Mouse (Mus musculus) CD4-positive helper T cell, adult 2 months (primary cell): ENCODE data around the gene Cipc.

Experiments used
- DNase-seq: peaks from one replicate; pipeline ENCODE4 v3.0.0-alpha.2; 2012; ENCODE audit warnings: low read depth, missing footprints, low spot score

The Cipc gene

DNA sequence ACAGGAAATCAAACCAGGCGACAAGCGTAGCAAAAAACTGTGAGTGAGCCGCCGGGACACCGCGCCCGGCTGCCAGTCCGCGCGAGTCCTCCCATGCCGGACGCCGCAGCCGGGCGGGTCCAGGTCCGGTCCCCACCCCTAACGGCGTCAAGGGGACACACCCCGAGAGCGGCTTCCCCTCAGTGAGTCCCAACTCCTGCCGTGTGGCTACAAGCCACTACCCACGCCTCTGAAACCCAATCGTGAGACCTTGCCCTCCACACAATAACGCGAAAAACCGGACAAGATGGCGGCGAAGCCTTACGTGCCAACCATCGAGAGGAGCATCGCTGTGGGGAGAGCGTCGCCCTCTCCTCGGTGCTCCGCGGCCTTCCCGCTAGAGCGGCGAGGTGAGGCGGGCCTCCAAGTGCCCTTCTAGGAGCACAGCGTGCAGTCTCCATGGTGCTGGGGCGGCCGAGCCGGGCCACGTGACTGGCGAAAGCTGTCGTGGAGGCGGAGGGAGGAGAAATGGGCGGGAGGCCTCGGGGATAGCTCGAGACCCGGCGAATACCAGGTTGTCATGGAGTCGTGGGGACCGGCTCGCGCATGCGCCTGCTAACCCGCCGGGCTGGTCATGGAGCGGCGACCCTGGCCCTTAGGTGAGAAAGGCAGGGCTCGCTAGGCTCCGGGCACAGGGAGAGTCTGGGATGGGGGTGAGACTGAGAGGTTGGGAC lies at the start of gene Cipc:
Gene Cipc (plus strand): TSS at position 182 of the 713 bp plus-strand sequence.
- peak; percentile 99 for DNase-seq

DNA sequence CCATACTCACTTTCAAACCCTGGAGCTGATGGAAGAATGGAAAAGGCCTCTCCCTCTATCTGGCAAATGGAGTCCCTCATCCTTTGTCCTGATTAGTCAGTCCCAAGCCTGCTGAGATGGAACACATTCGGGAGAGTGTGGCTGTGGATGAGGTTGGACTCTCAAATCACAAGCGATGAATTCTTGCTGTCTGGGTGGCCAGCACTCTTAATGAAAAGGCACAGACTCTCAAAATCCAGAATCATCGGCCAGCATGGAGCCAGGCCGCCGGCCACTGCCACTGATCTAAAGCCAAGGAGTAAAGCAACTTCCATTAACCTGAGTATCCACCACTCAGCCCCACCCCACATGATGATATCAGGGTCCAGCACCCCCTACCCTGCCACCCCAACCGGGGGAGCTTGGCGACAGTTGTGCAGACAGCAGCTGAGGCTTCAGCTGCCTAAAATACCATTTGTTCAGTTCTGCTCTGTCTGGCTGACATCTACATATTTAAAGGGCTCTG lies 49.0 kb upstream of the Cipc start:
- no peak for DNase-seq

DNA sequence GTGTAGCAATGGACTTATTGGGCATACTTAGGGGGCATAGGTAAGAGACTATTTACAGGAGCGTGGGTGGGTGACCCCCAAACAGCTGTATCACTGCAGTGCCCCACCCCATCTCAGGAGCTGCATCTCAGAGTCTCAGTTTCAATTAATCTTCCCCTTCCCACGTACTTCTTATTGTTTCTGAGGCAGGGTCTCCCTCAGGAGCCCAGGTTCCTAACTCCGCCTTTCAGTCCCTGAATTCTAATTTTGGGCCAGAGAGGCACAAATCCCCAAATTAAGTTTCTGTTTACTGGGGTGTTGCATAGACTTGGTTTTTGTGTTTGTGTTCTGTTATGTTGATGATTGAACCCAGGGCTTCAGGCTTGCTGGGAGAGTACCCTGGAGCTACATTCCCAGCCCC lies 48.4 kb upstream of the Cipc start:
- no peak for DNase-seq

DNA sequence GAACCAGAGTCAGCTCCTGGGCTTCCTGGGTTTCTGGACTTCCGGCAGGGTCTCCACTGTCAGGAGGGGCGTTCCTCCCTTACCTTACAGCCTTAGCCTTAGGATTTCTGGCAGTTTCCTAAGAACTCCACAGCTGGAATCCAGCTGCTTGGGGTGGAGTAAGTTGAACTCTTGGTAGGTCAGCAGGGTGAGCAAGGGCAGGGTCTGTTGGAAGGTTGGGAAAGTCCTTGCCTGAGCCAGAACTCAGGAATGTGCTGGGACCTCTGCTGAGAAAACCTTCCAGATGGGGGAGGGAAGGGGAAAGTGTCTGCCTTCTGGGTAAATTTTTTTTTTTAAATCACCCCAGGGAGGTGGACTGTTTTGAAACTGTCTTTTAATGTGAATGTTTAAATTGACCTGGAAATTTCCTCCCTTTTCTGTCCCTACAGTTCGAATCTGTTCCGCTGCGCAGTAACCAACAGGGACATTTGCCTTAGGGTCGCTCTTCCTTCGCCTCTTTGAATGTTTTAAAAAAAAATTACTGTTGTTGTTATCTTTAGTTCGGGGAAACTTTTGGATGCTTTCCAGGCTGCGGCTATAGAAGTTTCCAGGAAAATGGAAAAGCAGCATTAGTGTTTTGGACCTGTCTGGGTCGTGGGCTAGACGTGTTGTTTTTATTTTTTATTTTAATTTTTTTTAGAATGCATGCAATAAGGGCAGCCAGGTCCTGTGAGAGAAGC lies 47.2 kb upstream of the Cipc start:
- DNase-seq, result no peak

DNA sequence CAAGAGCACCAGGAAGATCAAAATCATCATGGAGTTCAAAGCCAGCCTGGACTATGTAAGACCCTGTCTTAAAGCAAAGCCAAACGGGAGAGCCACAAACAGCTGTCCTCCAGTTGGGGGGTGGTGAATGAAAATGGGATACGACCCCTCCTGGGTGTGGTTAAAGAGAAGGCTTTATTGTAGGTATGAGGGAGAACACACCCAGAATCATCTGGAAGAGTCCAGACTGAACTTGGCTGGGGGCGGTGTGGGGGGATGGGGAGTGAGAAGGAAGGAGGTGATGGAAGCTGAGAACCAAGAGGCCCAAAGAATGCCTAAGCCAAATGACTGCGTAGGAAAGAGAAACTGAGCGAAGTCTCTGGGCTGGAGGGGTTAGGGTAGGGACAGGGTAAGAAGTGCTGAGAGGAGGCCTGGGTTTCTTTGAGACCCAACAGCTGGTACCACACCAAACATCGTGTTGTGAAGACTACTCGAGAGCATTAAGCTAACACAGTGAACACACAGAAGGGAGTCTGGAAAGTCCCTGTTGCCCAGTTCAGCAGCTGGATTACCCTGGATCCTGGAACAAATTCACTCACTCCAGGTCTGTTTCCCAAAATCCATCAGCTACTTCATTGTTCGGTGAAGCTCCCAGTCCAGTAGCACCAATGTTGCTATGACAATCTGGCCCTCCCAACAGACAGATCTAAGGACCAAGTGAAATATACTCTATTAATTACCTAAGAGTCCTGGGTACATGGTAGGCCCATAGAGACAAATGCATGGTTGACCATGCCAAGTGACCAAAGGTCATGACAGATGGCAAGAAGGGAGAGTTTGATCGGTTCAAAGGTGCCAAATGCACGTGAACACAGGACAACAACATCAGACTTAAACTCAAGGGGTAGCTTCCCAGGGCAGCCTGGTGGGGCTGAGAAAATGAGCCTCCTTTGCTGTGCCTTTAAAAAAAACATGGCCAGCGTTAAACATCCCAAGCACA lies 42.7 kb upstream of the Cipc start:
- no peak for DNase-seq

DNA sequence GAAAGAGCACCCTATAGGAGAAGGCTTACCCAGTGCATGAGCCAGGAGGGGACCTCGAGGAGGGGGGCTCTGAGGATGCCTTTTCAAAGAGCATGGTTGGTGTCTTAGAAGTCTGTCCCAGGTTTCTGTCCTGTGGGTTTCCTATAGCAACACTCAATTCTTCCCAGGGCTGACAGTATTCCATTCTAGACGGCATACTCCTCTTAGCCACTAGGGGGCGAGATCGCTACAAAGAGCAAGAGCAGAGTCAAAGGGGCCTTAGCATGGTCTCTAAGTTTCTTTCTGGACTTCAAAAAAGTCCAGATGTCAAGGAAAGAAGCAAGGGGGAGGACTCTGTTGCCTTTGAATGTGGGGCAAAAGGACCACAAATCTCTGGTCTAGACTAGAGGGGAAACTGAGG lies 41.6 kb upstream of the Cipc start:
- peak; percentile 59 for DNase-seq

DNA sequence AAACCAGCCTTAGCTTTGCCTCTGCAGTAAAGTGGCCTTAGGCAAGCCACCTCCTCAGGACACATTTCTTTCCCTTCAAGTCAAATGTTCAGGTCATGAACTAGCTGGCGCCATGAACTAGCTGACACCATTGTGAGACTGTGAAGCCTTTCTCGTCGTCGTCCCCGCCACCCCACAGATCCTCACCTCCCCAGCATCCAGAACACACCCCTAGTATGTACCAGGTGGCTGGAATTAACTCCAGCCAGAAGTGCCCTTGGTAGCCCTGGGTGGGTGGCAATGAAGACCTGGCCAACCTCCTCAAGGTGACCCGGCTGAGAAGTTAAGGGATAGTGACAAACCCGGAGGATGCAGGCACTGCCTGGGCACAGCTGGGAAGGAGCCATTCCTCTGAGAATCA lies 41.0 kb upstream of the Cipc start:
- DNase-seq, result peak; percentile 11

DNA sequence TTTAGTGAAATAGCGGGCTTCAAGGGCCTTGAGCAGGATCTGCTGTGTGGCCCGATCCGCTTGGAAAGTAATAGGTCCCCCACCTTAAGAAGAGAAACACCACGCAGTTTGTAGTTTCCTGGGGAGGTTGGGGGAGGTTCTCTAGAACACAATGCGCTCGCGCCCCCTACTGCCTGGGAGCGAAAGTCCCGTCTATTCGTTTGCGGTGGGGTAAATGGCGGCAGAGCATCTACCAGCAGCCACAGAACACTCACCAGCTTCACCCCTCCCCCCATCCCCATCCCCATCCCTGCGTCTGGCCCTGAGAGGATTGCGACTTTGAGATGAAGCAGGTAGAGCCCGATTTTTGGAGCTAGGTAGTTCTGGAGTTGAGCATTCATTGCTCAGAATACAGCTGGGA lies 40.4 kb upstream of the Cipc start:
- DNase-seq, result peak; percentile 88

DNA sequence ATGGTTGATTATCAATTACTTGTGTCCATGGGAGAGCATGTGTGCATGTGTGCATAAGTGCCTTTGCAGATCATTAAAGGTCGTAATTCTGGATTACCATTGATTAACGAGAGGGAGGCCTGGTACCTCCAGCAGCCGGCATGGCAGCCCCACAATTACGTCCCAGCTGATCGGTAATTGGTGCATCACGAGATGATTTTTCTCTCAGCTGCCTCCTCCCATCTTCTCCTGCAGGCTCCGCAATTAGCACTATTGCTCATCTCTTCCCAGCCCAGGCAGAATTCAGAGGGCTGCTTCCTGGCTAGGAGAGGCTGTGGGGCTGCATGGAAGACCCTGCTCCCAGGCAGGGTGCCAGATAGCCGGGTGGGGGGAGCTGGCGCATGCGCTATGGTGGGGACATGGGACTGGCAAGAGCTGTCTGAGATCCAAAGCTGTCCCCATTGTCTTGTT lies 35.3 kb upstream of the Cipc start:
- DNase-seq, result no peak

DNA sequence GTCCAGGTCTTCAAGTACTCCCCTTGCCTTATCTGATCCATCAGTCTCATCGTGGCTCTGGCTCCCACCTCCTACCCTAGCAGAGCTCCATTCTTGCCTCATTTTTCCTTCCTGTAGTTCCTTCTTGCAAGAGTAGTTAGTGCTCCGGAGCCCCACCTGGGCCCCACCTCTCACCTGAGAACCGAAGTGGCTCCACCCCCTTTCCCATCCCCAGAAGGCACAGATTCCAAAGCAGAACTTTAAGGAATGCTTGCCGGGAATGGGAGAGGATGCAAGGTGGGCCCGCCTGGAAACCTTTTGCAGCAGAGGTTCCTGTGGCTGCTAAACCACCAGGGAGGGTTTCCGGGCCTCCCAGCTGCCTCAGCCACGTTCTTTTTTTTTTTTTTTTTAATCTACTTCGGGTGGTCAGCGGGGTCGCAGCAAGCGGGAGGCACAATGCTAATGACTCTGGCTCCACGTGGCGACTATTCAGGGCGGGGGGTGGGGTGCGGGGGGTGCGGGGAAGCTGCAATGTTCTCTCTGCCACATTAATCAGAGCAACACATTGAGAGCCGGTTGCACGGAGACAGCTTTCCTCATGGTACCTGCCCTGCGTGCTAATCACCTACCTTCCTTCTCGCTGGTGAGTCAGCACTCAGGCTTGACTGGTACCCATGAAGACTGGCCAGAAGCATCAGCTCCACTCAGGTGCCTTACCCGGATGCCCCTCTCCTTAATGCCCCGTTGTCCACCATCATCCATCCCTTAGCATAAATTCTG lies 34.3 kb upstream of the Cipc start:
- no peak for DNase-seq

DNA sequence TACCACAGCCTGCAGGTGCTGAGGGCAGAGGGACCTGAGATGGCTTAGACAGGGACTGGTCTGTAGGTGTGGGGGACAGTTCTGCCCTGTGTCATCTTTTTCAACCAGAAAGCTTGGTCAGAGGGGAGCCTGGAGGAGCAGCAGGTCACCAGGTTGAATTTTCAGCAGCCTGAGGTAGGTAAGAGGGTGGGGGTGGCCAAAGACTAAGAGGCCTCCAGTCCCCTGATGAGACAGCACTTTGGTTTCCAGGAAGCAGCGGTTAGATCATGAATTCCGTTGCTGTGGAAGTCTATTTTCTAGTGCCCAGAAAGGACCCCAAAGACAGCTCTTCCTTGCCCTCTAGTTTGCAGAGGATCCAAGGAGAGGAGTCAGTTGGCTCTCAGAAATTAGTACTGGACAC lies 32.5 kb upstream of the Cipc start:
- no peak for DNase-seq

DNA sequence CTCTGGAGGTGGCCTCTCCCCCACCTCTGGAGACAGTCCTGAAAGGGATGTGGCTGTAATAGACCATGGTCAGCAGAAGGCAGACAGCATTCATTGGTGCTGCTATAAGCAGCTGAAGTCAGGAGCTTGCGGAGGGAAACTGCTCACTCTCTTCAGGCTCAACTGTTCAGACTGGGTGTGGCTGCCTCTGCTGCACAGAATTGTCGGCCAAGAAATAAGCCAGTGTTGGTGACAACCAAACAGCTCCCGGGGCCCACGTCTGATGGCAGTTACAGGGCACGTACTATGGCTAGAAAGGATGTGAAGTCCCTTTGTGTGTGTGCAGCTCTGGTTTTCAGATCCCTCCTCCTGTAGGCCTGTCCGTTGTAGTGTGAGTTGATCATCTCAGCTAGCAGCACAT lies 32.1 kb upstream of the Cipc start:
- no peak for DNase-seq

DNA sequence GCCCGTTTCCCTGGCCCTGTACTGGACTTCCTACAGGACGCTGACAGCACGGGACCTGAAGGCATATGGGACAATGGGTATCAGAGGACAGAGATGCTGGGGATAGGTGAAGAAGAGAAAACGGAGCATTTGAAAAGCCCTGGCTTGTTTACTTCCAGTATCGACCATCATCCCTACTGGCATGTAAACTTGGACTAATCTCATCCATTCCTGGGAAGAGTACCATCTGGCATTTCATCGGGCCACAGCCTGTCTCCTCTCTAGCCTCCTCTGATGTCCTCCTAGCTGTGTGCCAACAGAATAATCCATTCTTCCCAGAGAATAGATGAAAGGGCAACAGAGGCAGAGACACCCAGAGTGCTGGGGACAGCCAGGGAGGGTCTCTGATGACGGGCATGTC lies 31.2 kb upstream of the Cipc start:
- DNase-seq, result no peak

DNA sequence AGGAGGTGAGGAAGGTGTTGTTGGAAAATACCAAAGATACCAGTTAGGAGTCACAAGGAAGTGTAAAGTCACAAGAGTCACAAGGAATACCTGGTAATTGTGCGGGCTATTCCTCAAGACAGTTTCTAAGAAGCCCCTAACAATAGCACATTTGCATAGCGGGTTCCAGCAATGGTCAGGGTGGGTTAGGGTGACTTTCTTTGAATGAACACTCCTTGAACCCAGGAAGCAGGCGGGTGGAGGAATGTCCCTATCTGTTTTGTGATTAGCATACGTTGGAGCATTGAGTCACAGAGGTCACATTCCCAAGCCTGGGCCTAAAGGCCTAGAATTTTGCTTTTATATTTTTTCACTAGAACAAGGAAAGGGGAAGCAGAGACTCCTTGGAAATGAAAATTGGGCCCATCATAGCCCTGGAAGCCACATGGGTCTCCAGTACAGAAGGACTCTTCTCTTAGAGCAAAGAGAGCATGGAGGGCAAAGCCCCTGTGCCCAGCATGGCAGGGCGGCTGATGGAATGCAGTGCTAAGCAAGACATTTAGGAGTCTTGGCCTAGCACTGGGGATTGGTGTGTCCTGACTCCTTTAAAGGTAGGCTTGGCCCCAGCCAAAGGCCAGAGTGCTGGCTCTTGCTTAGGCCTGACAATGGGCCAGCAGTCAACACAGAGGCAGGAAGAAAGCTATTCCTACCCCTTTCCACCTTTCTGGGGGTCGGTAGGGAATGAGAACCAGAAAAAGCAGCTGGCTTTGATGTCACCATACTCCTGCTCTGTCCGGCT lies 29.9 kb upstream of the Cipc start:
- DNase-seq, result no peak

DNA sequence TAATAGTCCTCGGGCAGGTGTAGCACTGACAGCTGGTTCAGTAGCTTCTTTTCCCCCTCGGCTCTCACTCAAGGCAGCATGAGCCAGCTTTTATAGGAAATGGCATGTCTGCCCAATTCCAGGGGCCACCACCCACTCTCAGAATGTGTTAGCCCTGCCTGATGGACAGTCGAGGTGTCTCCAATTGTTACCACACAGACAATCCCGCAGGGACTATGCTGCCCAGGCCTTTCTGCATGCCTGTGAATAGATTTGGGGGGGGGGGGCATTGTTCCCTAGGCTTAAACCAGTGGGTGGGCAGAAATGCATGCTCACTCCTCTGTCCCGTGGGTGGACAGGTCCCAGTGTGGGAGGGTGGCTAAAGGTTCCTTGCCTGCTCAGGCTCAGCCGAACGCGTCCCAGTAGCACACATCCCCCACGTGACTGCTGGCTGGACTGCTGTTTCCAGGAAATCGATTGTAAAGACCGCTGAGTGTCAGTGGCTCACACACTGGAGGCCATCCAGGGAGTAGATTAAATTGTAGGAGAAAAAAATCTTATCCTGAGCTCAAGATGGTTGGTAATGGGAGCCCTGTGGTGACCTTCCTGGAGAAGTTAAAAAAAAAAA lies 28.4 kb upstream of the Cipc start:
- no peak for DNase-seq

DNA sequence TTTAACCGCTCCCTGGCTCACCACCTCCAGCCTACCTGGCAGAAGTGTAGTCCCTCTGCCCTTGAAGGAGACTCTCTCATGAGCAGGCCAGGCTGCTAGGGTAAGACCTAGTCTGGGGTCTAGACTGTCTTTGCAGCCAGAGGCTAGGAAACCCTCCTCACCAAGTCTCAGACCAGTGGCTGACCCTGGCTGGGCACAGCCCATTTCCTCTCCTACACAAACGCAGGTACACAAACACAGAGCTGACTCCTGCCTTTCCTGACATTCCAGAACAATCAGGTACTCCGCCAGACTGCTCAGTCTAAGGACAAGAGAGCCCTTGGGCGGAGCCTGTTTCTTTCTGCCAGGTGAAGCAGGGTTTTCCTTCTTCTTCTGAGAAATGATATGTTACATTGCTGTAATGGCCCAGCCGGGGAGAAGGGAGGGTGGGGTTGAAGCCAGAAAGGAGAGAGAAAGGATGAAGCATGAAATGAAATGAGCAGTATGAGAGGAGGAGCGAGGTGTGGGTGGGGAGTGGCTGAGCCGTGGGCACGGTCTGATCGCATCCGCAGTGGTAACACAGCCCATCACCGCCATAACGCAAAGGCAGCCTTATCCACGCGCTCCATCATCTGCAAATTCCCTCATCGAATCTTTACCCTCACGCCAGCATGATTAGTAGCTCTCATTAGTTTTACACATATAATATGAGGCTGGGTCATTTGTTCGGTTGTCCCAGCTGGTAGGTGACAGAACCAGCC lies 27.7 kb upstream of the Cipc start:
- DNase-seq, result no peak

DNA sequence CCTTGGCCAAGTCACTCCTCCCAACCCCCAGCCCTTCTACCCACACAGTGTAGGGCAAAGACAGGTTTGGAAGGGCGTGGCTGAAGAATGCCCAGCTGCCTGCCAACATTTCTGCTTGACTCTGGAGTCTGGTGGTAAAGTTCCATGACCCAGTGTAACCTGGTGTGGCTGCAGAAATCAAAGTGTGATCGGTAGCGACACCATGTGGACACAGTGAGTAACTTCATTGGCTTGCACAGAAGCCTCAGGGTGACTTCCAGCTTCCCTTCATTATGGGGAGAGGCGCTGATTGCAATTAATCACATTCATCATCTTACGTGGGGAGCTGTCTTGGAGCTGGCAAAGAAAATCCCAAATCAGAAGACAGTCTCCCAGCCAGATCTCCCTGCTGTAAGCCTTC lies 23.0 kb upstream of the Cipc start:
- DNase-seq, result peak; percentile 78

DNA sequence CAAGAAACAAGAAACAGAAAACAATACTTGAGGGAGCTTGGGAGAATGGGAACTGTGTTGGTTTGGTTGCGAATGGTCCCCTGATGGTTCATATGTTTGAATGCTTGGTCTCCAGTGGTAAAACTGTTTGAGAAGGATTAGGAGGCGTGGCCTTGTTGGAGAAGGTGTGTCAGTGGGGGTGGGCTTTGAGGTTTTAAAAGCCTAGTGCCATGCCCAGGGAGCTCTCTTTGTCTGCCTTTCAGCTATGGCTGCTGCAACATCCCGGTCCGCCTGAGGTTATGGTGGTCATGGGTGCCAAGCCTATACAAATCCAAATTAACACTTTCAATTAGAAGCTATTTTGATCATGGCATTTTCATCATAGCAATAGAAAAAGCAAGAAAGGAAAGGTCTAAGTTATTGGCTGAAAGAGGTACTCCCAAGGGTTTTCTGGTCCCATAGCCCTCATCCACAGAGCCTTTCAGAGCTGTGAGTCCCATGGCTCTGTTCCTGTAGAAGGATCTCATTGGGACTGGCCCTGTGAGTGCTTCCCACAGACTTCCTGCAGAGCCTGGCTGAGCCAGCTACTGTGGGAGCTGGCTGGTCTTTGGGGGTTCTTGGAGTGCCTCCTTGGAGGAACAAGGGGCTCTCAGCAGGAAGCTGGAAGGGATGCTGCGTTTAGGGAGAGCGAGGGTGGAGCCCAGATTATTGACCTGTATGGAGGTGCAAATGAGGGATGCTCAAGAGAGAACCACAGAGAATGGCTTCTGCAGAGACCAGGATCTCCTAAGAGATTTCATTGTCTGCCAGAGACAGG lies 15.7 kb upstream of the Cipc start:
- DNase-seq, result no peak
